Mouse (Mus musculus): ENCODE measurements around the gene Phlda2. TPM values are rescaled to one million over a fixed set of nuclear protein-coding genes. Genes with fewer than 3 reads are reported as not detected.

Gene Phlda2
- total RNA-seq, 2 experiments from 2014 or later: not detected

DNA sequence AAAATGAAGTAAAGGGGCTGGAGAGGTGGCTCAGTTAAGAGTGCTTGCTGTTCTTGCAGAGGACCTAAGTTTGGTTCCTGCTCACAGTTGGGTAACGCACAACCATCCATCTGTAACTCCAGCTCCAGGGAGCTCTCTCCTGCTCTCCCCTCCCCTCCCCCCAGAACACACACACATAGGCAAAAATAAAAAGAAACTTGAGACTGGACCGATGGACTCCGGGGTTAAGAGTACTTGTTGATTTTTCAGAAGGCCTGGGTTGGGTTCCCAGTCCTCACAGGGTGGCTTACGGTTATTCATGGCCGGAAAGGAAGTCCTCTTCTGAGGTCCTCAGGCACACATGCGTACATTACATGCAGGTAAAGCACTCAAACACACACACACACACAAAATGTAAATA lies 976 bp upstream of the Phlda2 start:
- DNase-seq: no peak

DNA sequence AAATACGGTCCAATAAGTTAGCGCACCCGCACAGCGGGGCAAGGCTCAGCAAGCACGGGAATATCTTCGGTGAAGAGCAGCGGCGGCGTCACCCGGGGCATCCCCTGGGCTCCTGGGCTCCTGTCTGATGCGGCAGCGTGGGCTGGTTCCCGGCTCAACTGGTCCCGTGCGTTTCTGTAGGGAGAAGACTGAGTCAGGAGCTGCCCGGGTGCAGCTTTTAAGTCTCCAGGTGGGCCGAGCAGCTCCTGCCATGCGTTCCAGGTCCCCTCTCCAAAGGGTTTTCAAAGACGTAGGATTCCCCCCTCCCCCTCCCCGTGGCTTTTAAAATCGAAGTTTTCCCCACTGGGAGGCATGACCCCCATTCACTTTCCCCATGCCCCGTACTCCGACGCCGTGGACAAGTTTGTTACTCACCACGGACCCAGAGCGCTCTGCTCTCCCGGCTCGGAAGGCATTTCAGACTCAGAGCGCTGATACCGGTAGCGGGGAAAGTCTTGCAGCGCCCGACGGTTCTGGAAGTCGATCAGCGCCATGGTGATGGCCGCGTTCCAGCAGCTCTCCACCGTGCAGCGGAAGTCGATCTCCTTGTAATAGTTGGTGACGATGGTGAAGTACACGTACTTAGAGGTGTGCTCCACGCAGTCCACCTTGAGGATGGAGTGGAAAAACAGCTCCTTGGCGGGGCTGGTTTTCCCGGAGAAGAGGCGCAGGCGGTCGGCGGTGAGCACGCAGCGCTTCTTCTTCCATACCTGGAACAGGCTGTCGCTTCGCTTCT lies 1.1 kb downstream of the Phlda2 start:
- peak; percentile 57 to 67 for DNase-seq

DNA sequence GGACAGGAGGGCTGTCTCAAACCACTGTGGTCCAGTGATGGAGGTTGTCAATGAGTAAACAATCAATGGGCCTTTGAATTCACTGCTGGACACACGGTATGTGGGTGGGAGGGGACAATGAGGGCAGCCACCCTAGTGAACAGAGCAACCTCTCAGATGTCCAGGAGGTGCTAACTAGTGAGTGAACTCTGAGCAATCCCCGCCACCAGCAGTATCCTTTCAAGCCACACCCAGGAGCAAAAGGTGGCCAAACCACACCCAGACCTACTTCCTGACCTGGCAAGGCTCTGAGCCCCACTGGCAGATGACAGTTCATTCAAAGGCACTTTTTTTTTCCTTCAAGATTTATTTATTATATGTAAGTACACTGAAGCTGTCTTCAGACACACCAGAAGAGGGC lies 2.0 kb downstream of the Phlda2 start:
- DNase-seq: peak; percentile 12 to 19

DNA sequence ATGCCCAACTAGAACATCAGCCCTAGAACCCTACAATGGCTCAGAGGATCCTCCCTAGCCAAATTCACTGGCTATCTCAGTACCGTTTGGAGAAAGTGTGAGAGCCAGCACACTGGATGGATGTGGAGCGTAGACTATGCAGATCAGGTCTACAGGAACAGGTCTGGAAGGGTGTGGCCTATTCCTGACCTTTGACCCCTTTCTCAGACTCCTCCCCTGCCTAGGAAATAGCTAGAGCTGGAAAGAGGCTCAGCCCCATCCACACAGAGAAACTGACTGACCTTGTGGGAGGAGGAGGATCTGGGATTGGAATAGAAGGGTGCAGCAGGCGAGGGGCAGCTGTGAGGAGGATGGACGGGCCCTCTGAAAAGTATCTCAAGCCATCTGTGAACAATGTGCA lies 4.4 kb downstream of the Phlda2 start:
- no peak for DNase-seq

DNA sequence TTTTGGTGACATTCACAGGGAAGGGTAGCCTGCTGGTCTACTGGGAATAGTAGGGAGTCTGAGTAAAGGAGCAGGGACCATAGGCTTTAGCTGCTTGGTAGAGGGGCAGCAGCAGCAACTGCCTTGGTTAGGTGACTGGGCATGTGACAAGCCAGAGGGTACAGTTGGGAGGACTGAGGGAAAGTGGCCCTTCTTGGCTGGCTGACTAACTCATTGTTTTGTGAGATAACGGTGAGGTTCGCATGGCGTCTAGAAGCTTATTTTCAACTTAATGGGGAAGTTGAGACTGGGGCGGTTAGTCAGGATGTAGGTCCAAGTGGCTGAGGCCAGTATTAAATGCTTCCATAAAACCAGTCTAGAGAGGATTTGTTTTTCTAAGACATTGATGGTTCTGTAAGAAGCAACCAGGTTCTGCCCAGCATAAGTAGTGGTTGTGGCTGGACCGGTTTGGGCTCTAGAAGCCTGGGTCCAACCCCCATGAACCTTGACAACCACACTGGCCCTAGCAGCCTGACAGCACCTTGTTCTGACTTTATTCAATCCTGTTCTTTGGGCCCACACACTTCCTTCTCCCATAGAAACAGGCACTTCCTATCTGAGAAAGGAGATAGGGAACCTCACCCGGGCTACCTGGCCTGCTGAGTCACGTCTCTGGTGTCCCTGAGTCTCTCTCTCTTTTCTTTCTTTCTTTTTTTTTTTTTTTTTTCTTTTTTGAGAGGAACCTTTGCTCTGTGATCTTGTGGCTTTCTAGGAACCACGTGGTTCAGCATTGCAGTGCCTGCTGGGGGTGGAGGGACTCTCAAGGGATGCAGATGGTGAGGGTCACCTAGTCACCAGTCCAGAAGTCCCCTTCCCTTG lies 7.6 kb downstream of the Phlda2 start:
- DNase-seq: no peak

DNA sequence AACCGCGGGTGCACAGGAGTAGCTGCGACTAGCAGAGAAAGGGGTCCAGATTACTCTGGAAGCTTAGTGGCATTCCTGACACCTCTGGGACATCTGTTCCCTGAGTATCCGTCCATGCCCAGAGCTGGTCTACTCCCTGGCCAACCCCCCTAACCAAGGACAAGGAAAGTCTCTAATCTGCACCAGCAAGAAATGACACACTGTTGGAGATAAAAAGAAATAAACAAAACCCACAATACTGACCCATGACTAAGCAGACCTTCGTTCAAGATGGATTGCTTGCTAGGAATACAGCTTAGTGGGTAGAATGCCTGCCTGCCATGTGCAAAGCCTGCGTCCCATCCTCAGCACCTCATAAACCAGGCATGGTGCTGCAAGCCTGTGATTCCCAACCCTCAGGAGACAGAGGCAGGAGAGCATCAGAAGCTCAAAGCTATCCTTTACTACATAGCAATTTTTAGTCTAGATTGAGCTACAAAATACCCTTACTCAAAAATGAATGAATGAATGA lies 9.3 kb downstream of the Phlda2 start:
- no peak for DNase-seq

DNA sequence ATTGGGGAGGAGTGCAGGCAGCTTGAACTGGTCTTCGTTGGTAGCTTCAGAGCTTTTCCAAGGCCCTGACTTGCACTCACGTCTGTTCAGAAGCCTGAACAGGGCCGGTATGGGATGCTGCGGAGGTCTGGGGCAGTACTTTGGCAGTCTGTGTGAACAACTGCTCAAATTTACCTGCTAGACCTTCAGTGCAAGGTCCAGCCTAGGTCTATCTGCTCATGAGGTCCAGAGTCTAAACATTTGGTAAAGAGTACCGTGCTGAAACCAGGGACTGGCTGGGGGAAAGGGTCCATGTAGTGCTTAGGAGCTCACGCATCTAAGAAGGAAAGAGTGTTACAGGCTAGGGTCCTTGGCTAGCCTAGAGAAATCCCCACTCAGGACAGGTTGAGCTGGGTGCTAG lies 13.2 kb downstream of the Phlda2 start:
- no peak for DNase-seq

DNA sequence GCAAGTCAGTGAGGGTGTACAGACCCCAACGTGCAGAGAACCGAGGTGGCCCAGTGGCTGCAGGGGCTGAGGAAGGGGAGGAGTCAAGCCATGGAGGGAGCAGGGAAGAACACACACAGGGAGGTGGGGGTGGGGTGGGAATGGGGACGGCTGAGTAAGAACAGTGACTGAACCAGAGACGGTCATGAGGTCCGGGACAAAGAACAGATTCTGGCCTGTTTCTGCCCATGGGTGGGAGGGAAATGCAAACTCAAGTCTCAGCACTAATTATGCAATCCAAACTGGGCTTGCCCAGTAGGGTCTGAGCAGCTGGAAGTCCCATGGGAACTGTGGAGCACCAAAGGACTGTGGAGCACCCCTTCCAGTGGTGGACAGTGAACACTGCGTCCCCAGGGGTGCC lies 20.4 kb downstream of the Phlda2 start:
- no peak for DNase-seq

DNA sequence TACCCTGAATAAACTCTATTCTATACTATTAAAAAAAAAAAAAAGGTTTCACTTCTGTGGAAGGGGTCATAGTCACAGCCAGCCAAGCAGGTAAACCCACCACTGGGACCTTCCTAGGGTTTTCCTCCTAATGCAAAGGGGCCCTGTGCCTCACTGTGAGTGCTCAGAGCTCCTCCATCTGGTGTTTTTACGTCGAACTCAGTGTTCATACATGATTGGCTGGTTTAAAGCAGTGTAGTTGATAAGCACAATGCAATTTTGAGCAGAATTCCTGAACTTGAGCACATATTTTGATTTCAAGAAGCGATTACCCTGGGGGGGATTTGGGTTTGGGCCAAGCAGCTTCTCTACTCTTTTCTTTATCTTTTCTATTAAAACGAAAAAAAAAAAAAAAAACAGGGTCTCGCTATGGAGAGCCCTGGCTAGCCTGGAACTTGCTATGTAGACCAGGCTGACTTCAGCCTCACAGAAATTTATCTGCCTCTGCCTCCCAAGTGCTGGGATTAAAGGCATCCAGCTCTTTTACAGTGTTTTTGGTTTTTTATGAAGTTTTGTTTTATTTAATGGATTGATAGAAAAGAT lies 21.1 kb downstream of the Phlda2 start:
- no peak for DNase-seq

DNA sequence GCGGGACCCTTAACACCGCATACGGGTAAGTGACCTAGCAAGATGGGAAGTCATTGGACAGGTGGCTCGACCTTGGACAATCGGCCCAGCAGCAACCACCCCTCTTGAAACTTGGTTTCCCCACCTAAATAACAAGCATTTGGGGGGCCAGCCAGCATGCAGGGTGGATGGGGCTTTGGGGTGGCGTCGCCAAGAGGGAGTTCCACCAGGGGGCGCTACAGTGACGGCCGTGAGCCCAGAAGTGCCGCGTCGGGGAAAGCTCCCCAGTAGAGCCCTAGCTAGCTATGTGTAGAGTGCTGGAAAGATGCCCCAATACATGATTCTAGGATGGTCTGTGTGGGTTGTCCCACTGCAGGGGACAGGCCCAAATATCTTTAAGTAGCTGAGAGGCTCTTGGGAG lies 22.5 kb downstream of the Phlda2 start:
- DNase-seq: peak; percentile 47 to 78

DNA sequence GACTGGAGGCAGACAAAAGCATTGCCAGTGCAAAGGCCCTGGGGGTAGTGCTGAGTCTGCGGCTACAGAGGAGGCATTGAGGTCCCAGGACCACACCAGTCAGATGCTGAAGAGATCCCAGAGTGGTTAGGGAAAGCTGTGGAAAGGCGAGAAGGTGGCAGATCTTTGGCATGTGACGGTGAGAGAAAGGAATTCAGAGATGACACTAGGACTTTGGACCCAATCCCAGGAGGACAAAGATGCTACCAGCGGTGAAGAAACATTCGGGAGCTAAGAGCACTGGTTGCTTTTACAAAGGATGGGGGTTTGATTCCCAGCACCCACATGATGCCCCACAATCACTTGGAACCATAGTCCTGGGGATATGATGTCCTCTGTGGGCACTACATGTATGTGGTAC lies 25.1 kb downstream of the Phlda2 start:
- no peak for DNase-seq

DNA sequence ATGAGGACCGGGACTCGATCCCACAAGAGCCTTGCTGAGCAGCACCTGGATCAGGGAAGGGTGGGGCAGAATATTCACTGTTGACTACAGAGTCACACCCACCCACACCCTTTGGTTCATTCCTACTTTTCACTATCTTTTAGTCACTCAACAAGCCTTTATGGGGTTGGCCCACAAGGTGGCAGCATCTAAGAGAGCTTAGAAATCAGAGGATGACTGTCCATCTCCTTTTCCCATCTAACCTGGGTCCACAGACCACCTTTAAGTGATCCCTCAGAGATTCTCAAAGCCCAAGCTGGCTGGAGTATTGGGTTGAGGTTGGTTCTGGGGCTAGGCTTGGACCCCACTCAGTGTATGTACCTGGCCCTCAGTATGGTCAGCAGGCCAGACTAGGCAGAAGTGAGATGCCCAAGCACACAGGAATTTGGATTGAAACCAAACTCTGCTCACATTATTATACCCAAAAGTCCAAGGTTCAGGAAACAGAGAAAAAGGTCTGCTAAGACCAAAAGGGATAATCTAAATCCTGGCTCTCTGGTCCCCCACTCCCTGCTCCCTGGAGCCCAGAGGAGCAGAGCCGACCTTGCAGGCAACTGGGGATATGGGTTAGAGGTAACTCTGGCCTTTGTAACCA lies 26.1 kb downstream of the Phlda2 start:
- DNase-seq: no peak

DNA sequence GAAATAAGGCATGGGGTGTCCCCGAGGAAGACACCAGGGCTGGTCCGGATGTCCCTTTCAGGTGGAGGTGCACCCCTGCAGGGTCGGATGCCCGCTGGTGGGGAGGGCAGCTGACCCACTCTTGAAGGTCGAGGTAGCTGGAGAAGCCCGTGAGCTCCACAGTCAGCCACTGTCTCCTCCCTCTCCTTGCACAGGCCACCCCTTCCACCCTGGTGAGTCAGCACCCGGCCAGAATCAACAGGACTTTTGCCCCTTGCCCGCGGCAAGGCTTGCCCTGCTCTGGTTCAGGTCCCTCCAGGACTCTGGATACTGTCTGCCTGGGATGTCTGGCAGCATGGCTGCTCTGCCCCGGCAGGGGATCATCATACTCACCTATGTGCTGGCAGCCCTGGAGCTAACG lies 27.1 kb downstream of the Phlda2 start:
- no peak for DNase-seq

DNA sequence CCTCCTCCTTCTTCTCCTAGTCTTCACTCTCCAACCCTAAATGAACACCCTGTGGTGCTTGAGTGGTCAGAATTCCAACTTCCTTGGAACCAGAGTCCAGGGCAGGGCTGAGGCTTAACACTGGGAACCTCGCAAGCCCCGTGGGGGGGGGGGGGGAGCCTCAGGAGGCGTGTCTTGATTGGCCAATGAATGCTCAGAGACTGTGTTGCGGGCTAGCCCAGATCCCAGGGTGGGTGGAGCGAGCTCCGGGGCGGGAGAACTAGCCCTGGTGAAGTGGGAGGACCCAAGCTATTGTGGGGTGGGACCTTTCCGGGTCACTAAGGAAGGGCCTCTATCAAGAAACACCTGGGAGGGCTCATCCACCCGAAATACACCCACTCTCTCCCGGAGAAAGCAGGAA lies 28.1 kb downstream of the Phlda2 start:
- DNase-seq: no peak

DNA sequence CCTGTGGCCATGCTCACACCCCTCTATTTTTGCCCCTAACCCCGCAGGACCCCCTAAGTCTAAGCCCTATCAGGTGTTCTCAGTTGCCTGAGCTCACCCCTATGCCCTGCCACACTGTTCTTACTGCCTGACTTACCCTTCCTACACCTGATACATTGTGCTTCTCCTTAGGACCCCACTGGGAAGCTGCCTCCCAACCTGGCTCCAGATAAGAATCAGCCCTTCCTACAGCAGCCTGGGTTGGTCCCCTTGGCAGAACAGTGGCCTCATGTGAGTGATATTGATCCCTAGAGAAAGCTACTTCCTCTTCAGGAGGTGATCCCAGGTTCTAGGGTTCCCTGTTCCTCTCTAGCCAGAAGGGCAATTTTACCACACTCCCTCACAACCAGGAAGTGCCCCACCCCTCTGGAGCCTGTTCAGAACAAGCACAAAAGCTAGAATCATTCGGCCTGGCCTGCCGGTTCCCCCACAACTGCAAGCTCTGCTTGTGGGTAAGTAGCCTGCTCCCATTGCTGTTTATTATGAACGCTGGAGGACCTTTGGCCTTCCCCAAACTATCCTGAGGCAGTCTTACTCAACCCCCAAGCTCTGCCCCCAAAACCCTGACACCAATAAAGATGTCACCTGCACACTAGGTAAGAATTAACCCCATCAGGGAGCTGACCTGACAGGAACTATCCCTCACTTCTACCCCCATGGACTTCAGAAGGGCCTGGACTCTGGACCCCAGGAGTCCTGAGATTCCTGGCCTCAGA lies 29.4 kb downstream of the Phlda2 start, which contains the start of gene Slc22a18:
Gene Slc22a18, plus strand, starts transcription at position 390 of the 755 bp plus-strand sequence.
- DNase-seq: peak; percentile 64 to 74

DNA sequence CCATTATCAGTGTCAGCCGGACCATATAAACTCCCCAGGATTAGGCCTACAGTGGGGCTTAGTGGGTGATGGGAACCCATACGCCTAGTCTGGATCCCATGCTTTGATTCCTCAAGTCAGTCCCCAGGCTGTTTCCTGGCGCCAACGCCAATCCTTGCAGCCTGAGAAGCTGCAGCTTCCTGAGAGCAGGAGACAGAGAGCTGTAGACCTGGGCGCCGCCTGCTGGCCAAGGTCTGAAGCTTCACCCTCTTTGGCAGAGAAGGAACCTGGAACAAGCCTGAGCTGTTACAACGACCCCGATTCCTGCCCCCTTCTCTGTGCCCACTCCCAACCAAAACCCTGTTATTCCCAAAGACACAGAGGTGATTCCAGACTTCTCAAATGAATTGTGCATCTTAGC lies 33.0 kb downstream of the Phlda2 start:
- peak; percentile 75 to 88 for DNase-seq

DNA sequence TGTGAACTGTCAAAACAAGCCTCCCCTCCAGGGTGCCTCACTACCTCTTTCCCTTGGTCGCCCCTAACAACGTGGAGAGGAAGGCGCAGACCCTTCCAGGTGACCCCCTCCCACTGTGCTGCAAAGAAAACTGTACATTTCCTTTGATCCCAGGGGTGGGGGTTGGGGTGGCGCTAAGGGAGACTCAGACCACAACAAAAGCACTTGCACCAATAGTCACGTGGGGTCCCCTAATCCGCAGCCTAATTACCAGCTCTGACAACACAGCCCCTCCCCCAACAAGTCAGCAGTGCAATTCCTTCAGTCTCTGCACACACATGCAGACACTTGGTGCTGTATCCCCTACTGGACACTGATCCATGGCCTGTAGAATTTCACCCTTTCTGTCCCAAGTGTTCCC lies 35.2 kb downstream of the Phlda2 start:
- DNase-seq: no peak

DNA sequence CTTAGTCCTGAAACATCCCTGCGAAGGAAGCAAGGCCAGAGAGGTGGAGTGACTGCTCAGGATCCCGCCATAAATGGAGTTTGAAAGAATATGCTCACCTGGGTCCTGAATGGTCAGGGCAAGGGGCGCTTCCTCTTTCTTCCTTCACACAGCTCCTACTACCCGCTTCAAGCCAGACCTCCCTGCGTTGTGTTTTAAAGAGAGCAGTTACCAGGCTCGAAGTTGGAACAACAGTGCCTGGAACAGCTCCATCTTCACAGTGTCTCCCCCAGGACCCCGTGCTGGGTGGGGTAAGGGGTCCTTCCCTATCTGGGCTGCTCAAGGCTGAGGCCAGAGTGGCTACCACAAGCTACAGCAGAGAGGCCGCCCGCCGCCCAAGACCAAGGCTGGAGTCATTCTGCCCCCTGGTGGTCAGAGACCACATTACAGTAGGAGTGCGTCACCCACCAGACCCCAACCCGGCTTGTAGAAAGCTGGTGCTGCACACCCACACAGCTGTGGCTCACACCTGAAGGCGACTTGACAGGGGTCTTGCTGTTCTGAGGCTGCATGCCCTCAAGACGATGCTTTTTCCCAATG lies 36.8 kb downstream of the Phlda2 start:
- DNase-seq: peak; percentile 72 to 92

DNA sequence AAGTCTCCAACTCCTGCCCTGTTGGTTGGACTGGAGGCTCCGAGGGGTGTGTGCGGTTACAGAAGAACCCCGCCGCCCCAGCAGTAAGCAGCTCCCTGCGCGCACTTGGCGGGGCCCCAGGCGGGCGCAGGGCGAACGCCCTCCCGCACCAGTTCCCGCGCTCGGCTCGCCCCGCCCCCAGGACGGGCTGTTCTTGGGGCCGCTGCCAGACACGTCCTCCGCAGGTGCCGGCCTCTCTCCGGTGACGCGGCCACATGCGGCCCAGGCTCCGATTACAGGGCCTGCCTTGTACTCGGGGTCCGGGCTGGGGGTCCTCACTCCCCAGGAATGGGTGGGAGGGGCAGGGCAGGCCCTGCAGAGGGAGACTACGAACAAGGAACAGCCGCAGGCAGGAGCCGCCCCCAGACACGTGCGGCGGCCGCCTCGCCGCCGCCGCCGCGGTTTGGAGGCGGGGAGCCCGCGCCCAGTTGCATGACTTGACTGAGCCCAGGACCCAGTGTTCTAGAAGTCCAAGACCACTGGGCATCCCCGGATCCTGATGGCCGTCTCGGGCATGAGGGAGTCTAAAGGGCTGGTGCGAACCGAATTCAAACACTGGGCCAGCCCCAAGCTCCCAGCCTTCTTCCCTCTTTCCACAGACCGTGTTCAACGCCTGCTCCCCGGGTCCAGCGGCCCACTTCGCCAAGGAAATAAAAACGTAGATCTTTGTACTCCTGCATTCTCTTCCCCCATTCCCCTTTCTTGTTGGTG lies 38.0 kb downstream of the Phlda2 start:
- DNase-seq: peak; percentile 48 to 64

DNA sequence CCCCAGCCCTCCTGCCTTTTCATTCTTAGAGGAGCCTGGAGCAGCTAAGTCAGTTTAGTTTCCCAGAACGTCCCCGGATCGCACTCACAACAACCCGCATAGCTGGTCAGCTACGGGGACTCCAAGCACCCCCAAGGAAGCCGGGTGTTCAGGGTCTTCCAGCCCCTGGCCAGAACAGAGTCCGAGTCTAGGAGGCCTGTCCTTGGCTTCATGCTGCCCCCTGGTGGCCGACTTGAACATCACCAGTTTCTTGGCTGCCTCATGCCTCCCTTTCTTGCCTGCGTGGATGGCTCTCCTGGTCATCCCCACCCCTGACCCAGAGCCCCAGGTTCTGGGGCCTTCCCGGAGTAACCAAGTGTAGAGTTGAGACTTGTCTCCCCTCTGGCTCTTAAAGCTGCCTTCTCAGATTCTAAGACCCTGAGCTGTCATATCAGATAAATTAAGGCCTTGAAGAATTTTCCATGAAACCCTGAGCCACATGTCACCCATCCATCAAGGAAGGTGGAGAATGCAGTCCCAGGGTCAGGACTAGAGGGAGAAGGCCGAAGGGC lies 39.0 kb downstream of the Phlda2 start:
- peak; percentile 80 to 94 for DNase-seq
